Mouse (Mus musculus) brain, embryonic 14.5 days (tissue): ENCODE results near the gene 3110082I17Rik.

ENCODE experiments used
- CTCF ChIP-seq: fragments of 200-500 bp; IDR thresholded peaks from 2 replicates; pipeline ENCODE4 v1.5.1; 2012; ENCODE audit warnings: inconsistent platforms, mild to moderate bottlenecking, moderate library complexity, borderline replicate concordance; ENCODE audit not compliant: insufficient read depth, insufficient read length; ENCODE audit errors: extremely low read depth
- POLR2A ChIP-seq: fragments of 200-500 bp; IDR thresholded peaks from 2 replicates; pipeline ENCODE4 v1.6.1; 2012; ENCODE audit warnings: mild to moderate bottlenecking, inconsistent platforms, borderline replicate concordance; ENCODE audit not compliant: poor library complexity, insufficient read depth, insufficient read length, severe bottlenecking; ENCODE audit errors: extremely low read depth

GRCm38 (mm10) chr5:139398786-139399185 lies 61.5 kb downstream of the 3110082I17Rik start:
- TF ChIP-seq POLR2A (no peak), CTCF (no peak)
